Mouse (Mus musculus) embryonic facial prominence, embryonic 14.5 days (tissue): Measurements from ENCODE around the gene Camsap2. TPM values are rescaled to one million over a fixed set of nuclear protein-coding genes. Genes with fewer than 3 reads are reported as not detected.

Experiments used
- ATAC-seq: fragments of 200-750 bp; cut with Nextera tagmentation; 2 replicates; pipeline ENCODE4 v1.8.0; 2017; ENCODE audit warnings: low read depth, moderate number of reproducible peaks, moderate TSS enrichment
- DNase-seq: peaks from one replicate; pipeline ENCODE4 v3.0.0-alpha.2; 2015; ENCODE audit warnings: low spot score
- H3K27ac ChIP-seq: fragments of 300-500 bp; sonication (generic); replicated peaks from 2 replicates; pipeline ENCODE4 v1.5.1; 2014; ENCODE audit warnings: low read depth, mild to moderate bottlenecking, low read length, moderate library complexity
- H3K27me3 ChIP-seq: fragments of 300-500 bp; sonication (generic); replicated peaks from 2 replicates; pipeline ENCODE4 v1.6.1; 2014; ENCODE audit warnings: low read length; ENCODE audit not compliant: control insufficient read depth, insufficient read depth
- H3K36me3 ChIP-seq: fragments of 300-500 bp; sonication (generic); 2 replicates; pipeline ENCODE4 v1.6.1; 2014; ENCODE audit warnings: low read length, mixed read lengths; ENCODE audit not compliant: control insufficient read depth, insufficient read depth
- H3K4me1 ChIP-seq: fragments of 300-500 bp; sonication (generic); 2 replicates; pipeline ENCODE4 v1.6.1; 2014; ENCODE audit warnings: antibody characterized with exemption, low read length; ENCODE audit not compliant: control insufficient read depth, insufficient read depth
- H3K4me2 ChIP-seq: fragments of 300-500 bp; sonication (generic); 2 replicates; pipeline ENCODE4 v1.6.1; 2014; ENCODE audit warnings: low read depth, mild to moderate bottlenecking, low read length, moderate library complexity, mixed read lengths
- H3K4me3 ChIP-seq: fragments of 300-500 bp; sonication (generic); 2 replicates; pipeline ENCODE4 v1.5.1; 2014; ENCODE audit warnings: low read depth, mild to moderate bottlenecking, low read length
- H3K9ac ChIP-seq: fragments of 300-500 bp; sonication (generic); 2 replicates; pipeline ENCODE4 v1.6.1; 2014; ENCODE audit warnings: low read depth, mild to moderate bottlenecking, low read length, moderate library complexity, mixed read lengths
- H3K9me3 ChIP-seq: fragments of 300-500 bp; sonication (generic); 2 replicates; pipeline ENCODE4 v1.6.1; 2016; ENCODE audit warnings: low read length; ENCODE audit not compliant: control insufficient read depth
- WGBS: fragments of 180-500 bp; shearing (Covaris S2); extraction: QIAGEN DNeasy Blood & Tissue Kit; methylation state at CpG from one replicate; pipeline ENCODE4 v1.1.7; 2014; 5-methylcytosine and 5-hydroxymethylcytosine counted together
- polyA plus RNA-seq: library from polyadenylated mRNA; unstranded; fragments of >200 nt; fragmentation: Nextera tagmentation; extraction: Ambion mirVana; gene quantifications from 2 replicates; pipeline ENCODE4 v1.2.1, GENCODE M21; 2014

The Camsap2 gene
- polyA plus RNA-seq, 1 experiment from 2014 or later: 20.3 TPM

DNA sequence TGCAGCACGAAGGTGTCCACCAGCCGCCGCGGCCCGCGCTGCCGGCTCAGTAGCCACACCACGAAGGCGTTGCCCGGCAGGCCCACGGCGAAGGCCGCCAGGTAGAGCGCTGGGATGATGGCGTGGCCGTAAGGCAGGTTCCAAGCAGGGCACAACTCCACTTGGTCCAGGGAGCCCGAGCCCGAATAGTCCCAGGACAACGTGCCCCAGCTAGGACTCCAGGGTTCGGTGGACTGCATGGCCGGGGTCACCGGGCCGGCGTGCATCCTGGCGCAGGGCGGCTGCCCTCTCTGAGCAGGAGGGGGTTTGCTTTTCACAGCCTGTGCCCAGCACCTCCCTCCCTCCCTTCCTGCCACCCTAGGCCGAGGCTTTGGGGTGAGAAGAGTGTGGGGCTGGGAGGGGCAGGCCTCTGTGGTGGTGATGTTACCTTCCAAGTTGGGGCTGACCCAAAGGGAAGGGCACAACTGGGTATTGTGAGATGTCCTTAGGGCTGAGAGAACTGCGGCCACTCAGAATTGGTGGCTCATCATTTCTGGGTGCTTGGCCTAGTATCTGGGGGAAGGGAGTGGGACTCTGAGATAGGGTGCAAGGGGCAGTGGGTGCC lies 85.2 kb downstream of the Camsap2 start, which contains the start of gene Gpr25:
Gene Gpr25, minus strand, starts transcription at position 239 of the 604 bp plus-strand sequence.
- ATAC-seq (peak; percentile 8; the same call in 1 of the 2 replicates), DNase-seq (no peak)
- H3K9ac ChIP-seq: peak within 1 kb of the TSS; percentile 66
- peaks cover 50% of the 10 kb centered on the region for H3K27me3 ChIP-seq
- H3K9me3 ChIP-seq: no peaks in the 10 kb centered on the region
- 0 out of 2 replicates have a peak, but pooled peaks cover 4% of the 10 kb centered on the region for H3K4me1 ChIP-seq
- WGBS: 20% methylated on average over 14 of the region's 28 CpGs
- no peak within 1 kb of the TSS for H3K27ac ChIP-seq
- peak within 1 kb of the TSS; percentile 97 for H3K4me2 ChIP-seq
- H3K36me3 ChIP-seq: no peaks in the 10 kb centered on the region
- peak within 1 kb of the TSS; percentile 59 for H3K4me3 ChIP-seq

DNA sequence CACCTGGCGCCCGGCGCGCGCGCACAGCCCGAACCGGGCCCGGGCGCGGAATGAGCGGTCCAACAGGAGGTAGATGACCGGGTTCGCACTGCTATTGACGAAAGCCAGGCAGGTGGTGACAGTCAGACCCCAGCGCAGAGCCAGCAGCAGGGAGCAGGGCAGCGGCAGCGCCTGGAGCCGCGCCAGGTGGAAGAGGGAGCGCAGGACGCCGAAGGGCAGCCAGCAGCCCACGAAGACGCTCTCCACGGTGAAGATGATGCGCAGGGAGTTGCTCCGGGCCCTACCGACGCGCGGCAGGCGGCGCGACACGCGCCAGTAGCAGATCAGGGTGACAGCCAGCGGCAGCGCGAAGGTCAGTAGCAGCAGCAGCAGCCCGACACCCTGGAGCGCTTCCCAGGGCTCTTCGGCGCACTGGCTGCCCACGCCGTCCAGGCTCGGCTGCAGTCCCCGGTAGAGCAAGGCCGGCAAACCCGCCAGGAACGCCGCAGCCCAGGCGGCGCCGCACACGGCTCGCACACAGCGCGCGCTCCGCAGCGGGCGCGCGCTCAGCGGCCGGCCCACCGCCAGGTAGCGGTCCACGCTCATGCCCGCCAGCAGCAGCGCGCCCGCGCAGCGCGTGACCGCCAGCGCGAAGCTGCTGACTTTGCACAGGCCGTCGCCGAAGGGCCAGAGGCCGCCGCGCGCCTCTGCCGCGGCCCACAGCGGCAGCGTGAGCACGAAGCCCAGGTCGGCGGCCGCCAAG lies 85.8 kb downstream of the Camsap2 start:
- Histone ChIP-seq H3K4me3 (peak overlapping the region; percentile 59), H3K9ac (peak overlapping the region; percentile 66), H3K36me3 (no peaks in the 10 kb centered on the region), H3K4me1 (0 out of 2 replicates have a peak, but pooled peaks cover 4% of the 10 kb centered on the region), H3K4me2 (peak overlapping the region; percentile 97), H3K27ac (no peak overlapping the region), H3K9me3 (no peaks in the 10 kb centered on the region), H3K27me3 (peaks cover 50% of the 10 kb centered on the region)
- DNase-seq (peak; percentile 65), ATAC-seq (peak; percentile 88)
- WGBS: under 1% methylated on average over 33 of the region's 95 CpGs

DNA sequence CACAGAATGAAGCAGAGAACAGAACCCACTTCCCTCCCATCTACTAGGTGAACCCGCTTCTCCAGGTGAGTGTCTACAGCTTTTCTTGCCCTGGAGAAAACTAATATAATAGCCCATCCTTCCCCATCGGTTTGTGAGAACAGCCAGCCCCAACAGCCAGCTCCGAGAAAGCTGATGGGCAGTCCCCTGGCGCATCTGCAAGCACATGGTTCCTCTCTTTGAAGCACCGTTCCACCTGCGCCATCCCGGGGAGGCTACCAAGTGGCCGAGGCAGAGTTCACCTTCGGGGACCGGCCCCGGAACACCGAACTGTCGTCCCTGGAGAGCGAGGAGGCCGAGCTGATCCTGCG lies 86.4 kb downstream of the Camsap2 start:
- no peak for DNase-seq
- no peaks in the 10 kb centered on the region for H3K36me3 ChIP-seq
- H3K27me3 ChIP-seq: peaks cover 50% of the 10 kb centered on the region
- ATAC-seq: no peak
- peak overlapping the region; percentile 59 for H3K4me3 ChIP-seq
- peak overlapping the region; percentile 66; the same call in 1 of the 2 replicates for H3K9ac ChIP-seq
- H3K4me2 ChIP-seq: peak overlapping the region; percentile 97
- no peaks in the 10 kb centered on the region for H3K9me3 ChIP-seq
- 1% methylated on average over 13 of the region's 16 CpGs for WGBS
- H3K4me1 ChIP-seq: 0 out of 2 replicates have a peak, but pooled peaks cover 4% of the 10 kb centered on the region
- H3K27ac ChIP-seq: no peak overlapping the region

GRCm38 (mm10) chr1:136258495-136258894 lies 87.4 kb downstream of the Camsap2 start:
- Histone ChIP-seq H3K27me3 (peaks cover 50% of the 10 kb centered on the region), H3K36me3 (no peaks in the 10 kb centered on the region), H3K9me3 (no peaks in the 10 kb centered on the region), H3K27ac (no peak overlapping the region), H3K4me3 (no peak overlapping the region), H3K4me2 (no peak overlapping the region), H3K4me1 (peaks cover 4% of the 10 kb centered on the region; the same call in 1 of the 2 replicates), H3K9ac (no peak overlapping the region)
- ATAC-seq (no peak), DNase-seq (no peak)
- WGBS: 58% methylated on average over 9 of the region's 9 CpGs

DNA sequence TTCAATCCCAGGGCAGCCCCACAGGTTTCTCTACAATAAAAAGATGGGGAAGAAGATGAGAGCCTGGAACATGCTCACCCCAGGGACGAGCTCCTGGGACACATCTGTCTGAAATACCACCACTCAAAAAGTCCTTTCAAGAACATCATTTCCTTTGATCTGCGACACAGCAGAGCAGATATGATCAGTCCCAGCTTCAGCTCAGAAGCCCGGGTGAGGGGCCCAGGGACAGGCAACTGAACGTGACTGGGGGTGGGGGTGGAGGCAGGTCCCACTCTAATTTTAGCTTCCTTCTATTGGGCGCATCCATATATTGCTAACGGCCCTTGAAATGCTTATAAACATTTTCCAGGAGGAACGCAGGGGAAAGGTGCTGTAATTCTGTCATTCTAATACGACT lies 90.2 kb downstream of the Camsap2 start:
- DNase-seq (no peak), ATAC-seq (no peak)
- Histone ChIP-seq H3K4me2 (no peak overlapping the region), H3K27ac (no peak overlapping the region), H3K4me3 (no peak overlapping the region), H3K9me3 (no peaks in the 10 kb centered on the region), H3K9ac (no peak overlapping the region), H3K4me1 (peaks cover 4% of the 10 kb centered on the region; the same call in 1 of the 2 replicates), H3K27me3 (peaks cover 37% of the 10 kb centered on the region), H3K36me3 (no peaks in the 10 kb centered on the region)
- 36% methylated on average over 8 of the region's 8 CpGs for whole genome bisulfite sequencing

DNA sequence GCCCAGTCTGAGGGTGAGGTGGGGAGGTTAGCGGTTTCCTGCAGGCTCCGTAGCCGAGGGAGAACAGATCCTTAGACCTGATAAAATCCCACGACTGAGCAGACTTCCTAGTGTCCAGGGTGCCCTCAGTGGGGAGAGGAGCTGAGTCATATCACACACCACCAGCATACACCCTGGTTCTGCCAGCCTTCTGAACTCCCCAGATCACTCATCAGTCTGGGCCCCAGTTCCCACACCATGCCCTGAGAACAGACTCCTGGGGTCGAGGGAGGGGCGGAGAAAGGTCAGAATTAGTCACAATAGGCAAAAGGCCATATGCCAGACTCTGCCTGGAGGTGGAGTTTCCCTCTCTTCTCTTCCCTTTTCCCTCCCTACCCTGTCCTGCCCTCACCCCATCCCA lies 90.7 kb downstream of the Camsap2 start:
- DNase-seq (no peak), ATAC-seq (no peak)
- Histone ChIP-seq H3K27ac (no peak overlapping the region), H3K4me1 (peaks cover 4% of the 10 kb centered on the region; the same call in 1 of the 2 replicates), H3K9ac (no peak overlapping the region), H3K9me3 (no peaks in the 10 kb centered on the region), H3K4me2 (no peak overlapping the region), H3K4me3 (no peak overlapping the region), H3K27me3 (peaks cover 32% of the 10 kb centered on the region), H3K36me3 (no peaks in the 10 kb centered on the region)
- WGBS: 38% methylated on average over 6 of the region's 6 CpGs

GRCm38 (mm10) chr1:136254503-136255065 lies 91.3 kb downstream of the Camsap2 start:
- H3K27me3 ChIP-seq: peaks cover 26% of the 10 kb centered on the region
- no peak overlapping the region for H3K9ac ChIP-seq
- H3K4me3 ChIP-seq: no peak overlapping the region
- no peak for ATAC-seq
- peaks cover under 1% of the 10 kb centered on the region; the same call in 1 of the 2 replicates for H3K4me1 ChIP-seq
- H3K27ac ChIP-seq: no peak overlapping the region
- WGBS: 79% methylated on average over 10 of the region's 10 CpGs
- DNase-seq: no peak
- H3K36me3 ChIP-seq: no peaks in the 10 kb centered on the region
- H3K9me3 ChIP-seq: no peaks in the 10 kb centered on the region
- H3K4me2 ChIP-seq: no peak overlapping the region

DNA sequence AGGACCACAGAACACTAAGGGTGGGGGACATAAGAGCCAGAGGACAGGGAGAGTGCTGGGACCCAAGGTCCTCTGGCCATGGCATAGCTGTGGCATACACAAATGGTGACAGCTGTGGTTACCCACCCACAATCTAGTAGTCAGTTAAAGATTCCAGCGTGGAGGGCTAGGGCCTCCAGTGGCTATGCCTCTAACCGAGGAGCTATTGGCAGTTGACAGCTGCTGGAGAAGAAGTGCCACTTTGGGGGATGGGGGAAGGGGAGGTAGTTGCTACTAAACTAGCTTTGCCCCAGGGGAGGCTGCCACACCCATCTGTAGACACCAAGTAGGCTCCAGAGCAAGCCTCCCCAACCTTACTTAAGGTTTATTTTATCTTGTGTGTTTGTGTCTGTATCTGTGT lies 92.4 kb downstream of the Camsap2 start:
- Histone ChIP-seq H3K4me2 (no peak overlapping the region), H3K4me1 (no peaks in the 10 kb centered on the region; the same call in 1 of the 2 replicates), H3K9me3 (no peaks in the 10 kb centered on the region), H3K27ac (no peak overlapping the region), H3K4me3 (no peak overlapping the region), H3K36me3 (no peaks in the 10 kb centered on the region), H3K9ac (no peak overlapping the region), H3K27me3 (peaks cover 15% of the 10 kb centered on the region)
- WGBS: 29% methylated on average over 2 of the region's 2 CpGs
- ATAC-seq: no peak
- peak; percentile 44 for DNase-seq
